Mouse (Mus musculus): Measurements from ENCODE around the gene Mog. TPM values are rescaled to one million over a fixed set of nuclear protein-coding genes. Genes with fewer than 3 reads are reported as not detected.

The Mog gene
- total RNA-seq (2021) = not detected
- not detected in 2 replicates for polyA plus RNA-seq (2012; rRNA removed)
- long read RNA-seq = 0 reads

DNA sequence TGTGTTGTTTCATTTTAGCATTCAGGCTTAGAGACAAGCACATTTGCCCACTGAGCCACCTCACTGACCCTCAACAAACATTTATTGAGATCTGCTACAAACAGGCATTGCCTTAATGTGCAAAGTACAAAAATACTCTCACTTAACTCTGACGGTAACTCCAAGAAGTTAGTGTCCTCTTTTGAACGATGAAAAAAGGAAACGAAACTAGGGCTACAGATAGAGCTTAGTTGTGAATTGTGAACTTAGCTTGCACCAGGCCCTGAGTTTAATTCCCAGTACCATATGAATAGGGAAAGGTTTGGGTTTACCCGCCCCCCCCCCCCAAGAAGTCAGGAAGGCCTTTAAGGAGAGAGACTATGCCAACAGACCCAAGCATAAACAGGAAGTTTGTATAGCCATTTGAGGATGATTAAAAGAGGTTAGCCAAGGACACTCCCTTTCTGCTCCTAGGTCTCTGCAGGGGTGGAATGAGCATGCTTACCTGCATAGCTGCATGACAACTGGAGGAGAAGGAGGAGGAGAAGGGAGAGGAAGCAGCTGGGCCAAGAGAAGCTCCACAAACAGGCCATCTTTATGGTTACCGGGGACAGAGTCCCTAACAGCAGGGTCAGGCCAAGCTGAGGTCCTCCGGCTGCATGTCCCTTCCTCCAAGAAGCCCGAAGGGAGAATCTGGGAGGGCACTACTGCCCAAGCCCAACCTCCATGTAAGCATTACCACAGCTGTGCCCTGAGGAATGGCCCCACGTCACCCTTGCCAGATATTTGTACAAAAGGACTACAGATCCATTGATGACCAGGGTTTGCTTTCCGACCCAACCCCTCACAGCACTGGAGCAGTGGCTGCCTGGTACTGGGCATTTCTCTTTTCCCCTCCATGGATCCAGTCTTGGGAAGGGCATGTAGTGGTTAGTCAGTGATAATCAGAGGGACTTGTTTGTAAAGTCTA is at the start of gene Mog:
Gene Mog (minus strand): TSS at position 771 of the 949 bp plus-strand sequence.
- DNase-seq = no peak

DNA sequence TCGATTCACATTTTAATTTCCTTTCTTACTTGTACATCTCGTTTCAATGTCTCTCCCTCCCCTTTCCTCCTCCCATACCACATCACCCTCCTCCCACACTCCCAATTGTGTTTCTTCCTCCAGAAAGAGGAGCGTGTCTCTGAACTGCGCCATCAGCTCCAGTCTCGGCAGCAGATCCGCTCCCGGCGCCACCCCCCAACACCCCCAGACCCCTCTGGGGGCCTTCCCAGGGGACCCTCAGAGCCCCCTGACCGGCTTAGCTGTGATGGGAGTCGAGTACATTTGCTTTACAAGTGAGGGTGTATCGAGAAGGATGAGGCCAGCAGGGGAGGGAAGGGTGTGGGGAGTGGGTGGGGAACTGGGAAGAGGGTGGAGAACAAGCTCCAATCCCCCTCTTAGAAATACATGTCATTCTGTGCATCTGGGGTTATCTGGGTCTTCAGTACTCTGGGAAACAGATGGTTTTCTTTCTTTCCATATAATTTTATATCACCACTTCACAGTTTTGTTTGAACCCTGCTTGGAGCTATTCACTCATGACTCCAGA is 49.6 kb upstream of the Mog start:
- no peak for DNase-seq

DNA sequence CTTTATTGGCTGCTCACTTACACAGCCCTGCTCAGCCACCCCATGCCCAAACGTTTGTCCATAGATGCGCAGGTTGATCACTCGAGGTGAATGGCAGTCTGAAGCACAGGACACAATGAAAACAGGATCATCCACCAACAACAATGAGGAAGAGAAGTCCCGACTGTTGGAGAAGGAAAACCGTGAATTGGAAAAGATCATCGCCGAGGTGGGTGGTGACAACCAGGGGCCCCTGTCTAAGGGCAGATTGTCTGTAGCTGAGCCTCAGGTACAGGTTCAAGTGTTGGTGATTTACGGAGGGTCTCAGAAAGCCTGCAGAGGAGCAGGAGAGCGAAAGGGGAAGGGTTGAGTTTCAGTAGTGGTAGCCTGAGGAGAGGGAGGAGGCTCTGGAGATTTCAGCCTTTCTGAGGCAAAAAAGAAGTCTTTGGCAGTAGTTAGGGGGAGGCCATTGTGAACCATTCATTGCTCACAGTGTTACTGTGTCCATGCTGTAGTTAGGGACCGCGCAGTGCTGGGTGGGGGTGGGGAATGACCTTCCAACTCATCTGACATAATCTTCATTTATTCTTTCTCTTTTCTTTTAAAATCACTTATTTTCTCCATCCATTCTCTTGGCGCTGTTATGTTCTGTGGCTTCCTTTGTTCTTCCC is 49.0 kb upstream of the Mog start:
- DNase-seq = no peak

DNA sequence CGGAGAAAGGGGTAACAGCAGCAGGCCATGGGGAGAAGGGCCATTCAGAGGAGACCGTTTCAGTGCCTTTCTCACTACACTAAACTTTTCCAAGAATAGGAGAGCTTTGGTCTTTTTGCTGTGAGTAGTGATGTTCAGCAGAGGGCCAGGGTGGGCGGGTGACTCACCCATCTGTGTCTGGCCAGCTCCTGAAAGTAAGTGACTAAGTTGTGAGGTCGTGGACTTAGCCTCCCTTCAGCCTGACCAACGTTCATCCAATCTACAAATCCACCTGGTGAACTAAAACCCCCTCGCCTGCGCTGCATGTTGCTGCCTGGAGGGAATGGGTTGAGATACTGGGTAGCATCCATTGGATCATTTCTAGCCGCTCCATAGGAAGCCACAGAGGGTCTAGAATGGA is 46.9 kb upstream of the Mog start:
- DNase-seq = no peak

DNA sequence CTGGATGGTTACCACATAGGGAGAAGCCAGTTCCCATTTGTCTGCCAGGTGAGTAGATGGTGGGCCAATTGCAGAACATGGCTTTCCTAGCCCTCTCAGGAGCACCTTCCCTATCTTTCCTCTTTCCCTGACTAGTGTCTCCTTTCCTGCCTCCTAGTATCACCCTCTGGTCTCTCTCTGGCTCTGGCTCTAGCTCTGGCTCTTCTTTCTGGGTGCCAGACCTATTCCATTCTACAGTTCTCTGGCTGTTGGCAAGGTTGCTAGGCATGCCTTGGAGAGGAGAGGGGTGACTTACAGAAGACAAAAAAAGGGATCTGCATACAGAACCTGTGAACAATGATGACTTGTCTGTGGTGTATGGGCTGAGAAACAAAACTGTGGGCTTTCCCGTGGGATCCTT is 44.7 kb upstream of the Mog start:
- DNase-seq = no peak

DNA sequence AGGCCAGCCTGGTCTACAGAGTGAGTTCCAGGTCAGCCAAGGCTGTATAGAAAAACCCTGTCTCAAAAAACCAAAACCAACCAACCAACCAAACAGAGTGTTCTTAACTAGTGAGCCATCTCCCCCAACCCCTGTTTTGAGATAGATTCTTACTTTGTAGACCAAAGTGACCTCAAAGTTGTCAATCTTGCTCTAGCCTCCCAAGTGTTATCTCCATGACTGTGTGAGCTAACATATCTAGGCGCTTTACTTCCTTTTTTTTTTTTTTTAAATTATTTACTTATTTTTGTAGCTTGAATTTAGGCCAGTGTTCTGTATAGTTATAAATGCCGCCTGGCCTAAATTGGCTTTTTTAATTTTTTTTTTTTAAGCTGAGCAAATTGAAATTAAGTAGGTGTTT is 42.8 kb upstream of the Mog start:
- DNase-seq = no peak

DNA sequence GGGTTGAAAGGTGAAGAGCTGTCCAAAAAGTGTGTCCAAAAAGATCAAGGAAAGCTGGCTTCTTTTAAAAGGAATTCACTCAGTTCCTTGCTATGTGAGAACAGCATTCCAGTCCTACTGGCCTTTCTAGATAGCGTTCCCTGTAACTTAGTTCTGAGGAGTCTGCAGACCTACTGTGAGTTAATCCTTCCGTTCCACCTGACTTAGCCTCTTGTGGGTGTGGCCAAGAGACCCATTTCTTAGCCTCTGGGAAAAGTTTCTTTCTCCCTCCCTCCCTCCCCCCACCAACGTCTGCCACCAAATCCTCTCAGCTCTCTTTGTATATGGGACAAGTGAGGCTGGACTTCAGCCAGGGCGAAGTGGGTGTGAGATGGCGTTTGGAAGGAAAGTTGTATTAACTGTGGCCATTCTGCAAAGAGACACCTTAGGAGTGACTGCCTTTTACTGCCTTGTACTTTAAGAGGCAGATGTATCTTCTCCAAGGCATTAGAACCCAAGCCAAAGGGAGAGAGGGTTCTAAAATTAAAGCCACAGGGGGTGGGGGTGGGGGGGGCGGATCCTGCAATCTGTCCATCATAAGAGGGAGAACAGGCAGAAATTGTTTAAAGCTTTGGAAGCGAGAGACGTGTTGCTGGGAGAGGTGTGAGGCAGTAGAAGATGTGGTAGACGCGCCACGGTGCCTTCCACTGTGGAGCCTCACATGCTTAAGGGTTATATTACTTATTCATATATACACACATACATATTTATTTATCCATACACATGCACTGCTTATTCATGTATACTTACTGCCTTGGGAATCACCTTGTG is 40.7 kb upstream of the Mog start:
- DNase-seq = no peak

DNA sequence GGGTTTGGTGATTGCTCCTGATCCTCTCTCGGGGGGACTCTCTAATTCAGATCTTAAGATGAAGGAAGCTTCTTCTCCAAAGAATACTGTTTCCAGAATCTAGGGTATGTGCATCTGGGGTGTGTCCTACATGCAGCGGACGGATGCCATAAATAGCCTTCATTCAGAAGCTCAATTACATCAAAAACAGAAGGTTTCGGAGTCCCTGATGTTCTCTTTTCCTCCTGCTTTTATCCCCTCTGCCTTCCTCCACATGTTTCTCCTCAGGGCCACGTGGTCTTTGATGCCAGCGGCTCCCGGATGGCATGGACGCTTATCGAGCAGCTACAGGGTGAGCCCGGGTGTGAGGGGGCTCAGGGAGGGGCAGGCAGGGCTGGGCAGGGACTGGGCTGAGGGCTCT is 39.9 kb upstream of the Mog start:
- DNase-seq = no peak

DNA sequence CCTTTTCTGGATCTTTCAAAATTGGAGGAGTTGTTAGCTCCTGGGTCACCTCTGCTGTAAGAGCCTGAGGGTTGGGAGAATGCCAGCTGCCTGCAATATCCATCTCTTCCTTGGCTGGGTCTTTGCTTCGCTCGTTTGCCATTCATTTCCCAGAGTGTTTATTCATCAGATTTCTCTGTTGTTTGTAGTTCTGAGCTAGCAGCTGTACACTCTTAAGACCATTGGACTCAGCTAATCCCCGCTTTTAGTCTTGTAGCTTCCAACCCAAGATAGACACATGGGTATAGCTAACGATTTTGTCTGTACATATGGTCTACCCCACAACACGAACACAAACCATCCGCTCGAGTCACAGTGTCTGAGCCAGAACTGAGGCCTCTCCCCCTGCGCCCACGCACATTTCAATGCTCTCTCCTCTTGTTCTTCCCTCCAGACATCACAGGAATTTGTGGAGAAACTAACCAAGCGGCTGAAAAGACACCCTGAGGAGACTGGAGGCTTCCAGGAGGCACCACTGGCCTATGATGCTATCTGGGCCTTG is 39.0 kb upstream of the Mog start:
- no peak for DNase-seq

DNA sequence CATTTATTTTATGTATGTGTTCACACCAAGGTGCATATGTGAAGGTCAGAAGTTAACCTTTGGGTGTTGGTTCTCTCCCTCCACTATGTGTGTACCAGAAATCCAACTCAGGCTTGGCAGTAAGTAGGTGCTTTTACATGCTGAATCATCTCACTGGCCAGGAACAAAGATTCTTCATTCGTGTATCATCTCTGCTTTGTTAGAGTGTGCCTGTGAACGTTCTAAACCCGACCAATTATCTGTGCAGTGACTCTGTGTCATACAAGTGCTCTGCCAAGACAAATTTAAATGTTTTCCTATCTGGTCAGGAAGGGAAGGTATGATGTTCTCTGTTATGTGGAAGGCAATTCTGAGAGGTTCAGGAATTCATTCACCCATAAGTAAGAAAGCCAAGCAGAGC is 38.2 kb upstream of the Mog start:
- DNase-seq = no peak

DNA sequence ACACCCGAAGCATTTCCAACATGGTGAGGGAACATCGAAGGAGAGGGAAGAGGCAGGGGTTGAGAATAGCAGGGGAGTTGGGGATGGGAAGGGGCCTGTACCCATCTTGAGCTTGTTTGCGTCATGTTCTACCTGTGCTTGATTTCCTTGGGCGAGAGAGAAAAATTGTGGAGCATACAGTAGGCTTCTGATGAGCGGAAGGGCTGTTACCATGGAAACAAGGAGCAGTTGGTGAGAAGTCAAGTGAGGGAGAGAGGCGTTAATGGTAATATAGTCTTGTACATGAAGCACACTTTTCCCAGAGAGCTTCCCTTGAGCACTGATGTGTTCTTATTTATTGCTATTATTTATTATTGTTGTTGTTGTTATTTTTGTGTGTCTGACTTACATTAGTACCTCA is 33.8 kb upstream of the Mog start:
- no peak for DNase-seq

DNA sequence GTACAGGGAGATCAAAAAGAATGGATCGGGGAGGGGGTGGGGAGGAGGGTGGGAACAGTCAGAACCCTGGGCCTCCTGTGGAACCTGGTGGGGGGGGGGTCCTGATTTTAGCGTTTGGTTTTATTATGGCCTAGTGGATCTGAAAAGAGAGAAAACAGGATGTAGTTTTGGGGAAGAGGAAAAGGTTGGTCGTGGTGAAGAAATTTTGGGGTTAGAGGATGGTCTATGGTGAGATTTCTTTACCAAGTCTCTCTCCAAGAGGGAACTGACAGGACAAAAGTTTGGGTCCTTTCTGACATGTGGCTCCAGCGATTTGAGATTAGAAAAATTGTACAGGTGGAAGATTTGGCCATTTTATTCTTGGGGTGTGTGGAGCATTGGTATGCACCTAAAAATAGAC is 28.5 kb upstream of the Mog start:
- no peak for DNase-seq

DNA sequence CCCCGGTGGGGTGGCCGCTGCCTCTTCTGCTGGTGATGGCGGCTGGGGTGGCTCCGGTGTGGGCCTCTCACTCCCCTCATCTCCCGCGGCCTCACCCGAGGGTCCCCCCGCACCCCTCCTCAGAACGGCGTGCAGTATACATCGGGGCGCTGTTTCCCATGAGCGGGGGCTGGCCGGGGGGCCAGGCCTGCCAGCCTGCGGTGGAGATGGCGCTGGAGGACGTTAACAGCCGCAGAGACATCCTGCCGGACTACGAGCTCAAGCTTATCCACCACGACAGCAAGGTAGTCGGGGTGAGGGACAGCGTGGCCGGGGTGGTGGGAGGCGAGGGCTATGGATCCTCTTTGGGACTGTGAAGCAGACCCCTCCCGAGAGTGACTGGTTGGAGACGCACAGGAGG is 27.7 kb upstream of the Mog start:
- DNase-seq = no peak

DNA sequence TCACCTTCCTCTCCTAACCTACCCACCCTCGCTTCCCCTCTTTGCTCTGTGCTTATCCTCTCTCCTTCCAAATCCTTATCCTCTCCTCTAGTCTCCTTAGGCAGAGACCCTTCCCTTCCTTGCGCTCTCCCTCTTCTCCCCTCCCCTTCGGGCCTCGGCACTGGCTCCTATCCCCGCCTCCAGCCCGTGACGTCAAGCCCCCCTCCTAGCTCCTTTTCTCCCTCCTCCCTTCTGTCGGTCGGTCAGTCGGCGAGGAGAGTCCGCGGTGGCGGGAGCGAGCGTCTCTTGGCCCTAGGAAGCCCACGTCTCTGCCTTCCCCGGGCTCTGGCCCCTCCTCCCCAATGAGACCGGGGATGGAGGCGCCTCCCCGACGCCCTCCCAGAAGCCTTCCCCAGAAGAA is 27.2 kb upstream of the Mog start:
- peak; percentile 89 for DNase-seq

DNA sequence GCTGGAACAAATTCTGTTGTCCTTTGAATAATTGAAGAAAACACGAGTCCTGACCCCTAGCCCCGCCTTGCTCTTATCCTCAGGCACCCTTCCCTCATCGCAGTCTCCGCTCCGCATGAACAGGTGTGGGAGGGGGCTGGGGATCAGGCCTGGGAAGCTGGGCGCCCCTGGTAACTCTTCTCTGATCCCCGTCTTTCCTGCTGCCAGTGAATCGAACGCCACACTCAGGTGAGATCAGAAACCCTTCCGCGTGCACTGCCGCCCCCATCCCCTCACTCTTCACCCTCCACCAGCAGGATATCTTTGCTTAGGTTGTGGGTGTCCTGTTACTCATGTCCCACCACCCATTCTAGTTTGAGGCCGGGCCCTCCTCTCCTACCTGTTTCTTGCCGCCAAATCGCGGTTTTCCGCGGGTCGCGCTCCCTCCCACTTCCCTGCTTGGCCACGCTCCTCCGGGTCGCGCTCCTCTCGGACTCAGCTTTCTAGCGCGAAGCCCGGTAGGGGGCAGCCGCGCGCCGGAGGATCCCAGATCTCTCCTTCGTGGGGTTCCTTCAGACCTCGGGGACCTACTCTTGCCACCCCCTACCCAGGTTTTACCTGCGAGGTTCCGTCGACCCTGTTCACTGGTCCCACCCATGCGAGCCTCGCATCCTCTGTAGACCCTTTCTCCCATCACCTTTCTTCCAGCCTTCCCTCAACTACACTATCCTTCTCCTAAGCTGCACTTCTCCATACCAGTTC is 26.5 kb upstream of the Mog start:
- peak; percentile 77 for DNase-seq

DNA sequence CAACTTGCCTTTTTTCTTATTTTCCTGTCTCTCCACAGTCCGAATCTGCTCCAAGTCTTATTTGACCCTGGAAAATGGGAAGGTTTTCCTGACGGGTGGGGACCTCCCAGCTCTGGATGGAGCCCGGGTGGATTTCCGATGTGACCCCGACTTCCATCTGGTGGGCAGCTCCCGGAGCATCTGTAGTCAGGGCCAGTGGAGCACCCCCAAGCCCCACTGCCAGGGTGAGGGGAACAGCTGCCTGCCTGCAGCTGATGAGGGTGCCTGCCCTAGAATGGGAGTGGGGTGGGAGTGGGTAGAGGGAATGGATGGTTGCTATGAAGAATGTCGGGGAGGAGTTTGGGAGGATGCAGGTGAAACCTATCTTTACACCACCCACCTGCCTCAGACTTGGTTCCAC is 25.2 kb upstream of the Mog start:
- DNase-seq = no peak

DNA sequence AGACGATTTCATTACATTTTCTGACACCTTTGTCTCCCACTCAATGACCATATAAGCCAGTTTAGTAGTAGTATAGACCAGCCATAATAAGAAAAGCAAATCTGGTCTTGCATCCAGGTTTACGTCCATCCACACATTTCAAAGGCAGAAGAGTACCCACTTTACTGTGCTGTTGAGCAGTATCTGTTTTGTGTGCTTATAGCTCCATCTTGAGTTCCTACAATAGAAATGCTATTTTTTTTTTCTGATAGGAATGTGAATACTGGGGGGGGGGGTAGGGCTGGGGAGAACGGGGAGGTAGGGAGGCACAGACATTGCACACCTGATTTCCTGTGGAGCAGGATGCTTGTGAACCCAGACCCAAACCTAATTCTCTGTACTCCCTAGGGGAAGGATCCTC is 24.8 kb upstream of the Mog start:
- no peak for DNase-seq

DNA sequence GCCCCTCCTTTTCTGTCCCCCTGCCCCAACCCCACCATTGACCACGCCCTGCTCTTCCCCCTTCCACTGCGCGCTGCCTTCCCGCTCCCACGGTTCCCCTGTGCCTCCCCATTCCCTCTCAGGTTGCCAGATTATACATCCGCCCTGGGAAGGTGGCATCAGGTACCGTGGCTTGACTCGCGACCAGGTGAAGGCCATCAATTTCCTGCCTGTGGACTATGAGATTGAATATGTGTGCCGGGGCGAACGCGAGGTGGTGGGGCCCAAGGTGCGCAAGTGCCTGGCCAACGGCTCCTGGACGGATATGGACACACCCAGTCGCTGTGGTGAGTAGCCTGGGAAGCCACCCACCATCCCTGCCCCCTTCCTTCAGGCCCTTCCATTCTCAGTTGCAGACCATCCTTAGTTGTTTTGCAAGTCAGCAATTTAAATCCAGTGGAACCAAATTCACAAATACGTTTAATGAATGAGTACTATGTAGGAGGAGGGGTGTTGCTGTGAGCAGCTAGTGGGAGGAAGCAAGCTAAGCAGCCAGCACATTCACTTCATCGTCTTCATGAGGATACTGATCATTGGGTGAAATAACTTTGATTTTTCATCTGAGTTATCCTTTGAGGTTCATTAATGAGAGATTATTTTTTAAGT is 24.3 kb upstream of the Mog start:
- no peak for DNase-seq

DNA sequence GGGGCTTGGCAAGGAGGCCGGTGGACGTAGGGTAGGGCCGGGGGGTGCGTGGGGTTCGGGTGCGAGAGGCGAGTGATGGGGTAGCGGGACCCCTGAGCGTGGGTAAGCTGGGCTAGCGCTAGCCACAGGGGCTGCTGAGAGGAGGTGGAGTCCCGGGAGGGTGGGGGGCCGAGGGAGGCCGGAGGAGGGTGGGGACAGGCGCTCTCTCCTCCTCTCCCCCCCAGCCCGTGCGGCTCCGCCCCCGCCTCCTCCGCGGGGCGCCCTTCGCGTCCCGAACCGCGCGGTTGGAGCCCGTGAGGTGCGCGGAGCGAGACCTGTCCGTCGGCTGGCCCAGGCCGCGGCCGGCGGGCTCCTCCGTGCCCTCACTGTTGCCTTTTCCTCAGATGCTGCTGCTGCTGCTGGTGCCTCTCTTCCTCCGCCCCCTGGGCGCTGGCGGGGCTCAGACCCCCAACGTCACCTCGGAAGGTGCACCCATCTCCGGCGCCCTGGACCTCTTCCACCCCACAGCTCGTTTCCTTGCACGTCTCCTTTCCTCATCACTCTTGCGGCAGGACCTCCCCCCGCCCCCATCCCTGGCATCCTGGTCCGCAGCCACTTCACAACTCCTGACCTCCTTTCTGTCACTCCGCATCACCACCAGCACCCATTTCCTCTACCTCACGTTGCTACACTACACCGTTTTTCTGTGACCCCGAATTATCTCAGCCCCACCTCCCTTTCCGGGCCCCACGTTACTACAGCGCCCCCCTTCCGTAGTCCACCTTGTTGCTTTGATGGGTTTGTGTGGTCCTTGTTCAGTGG is 23.3 kb upstream of the Mog start:
- DNase-seq = peak; percentile 82

All from adrenal gland, adult 2 months (tissue).